Mouse (Mus musculus) left cerebral cortex, adult 2 months (tissue): ENCODE results near the gene Wfdc3. TPM values are rescaled to one million over a fixed set of nuclear protein-coding genes. Genes with fewer than 3 reads are reported as not detected.
A peak's percentile ranks its signal among the peaks of the same experiment; 100 is the strongest.

Source experiments
- DNase-seq, 2 experiments: peaks; one replicate each; pipeline ENCODE4 v3.0.0; 2021 to 2022; ENCODE audit warnings: low spot score in 2 of 2, mixed read lengths in 1 of 2; ENCODE audit errors: extremely low spot score in 1 of 2
- H3K27ac ChIP-seq: fragments of 200-600 bp; 2 replicates; pipeline ENCODE4 v1.8.1; 2022
- H3K4me3 ChIP-seq: fragments of 200-600 bp; 2 replicates; pipeline ENCODE4 v1.8.1; 2022
- CTCF ChIP-seq: fragments of 200-600 bp; IDR thresholded peaks from 2 replicates; pipeline ENCODE4 v1.8.1; 2022; ENCODE audit warnings: antibody characterized with exemption, mild to moderate bottlenecking, moderate library complexity
- intact Hi-C: fragments of 180-260 bp; cut with DNase I; formaldehyde crosslinking; loops from one replicate; pipeline ENCODE4 v1.15.1; 2025
- total RNA-seq, 2 experiments: library from RNA; stranded (reverse); gene quantifications; 2 replicates each; pipeline ENCODE4 v1.2.3; 2021

Wfdc3 gene
- total RNA-seq, 2 experiments from 2014 or later, result 1.4 to 1.6 TPM

- H3K27ac ChIP-seq, result no peak overlapping the region
- no peak overlapping the region for H3K4me3 ChIP-seq
- intact Hi-C loops, result no loop called here
- DNase-seq, result no peak
- TF ChIP-seq CTCF, result no peak
Observed at GRCm38 (mm10) chr2:164757841-164758240, 12.1 kb upstream of the Wfdc3 start.

- TF ChIP-seq CTCF, result no peak
- no peak overlapping the region for H3K4me3 ChIP-seq
- DNase-seq, result no peak
- H3K27ac ChIP-seq, result no peak overlapping the region
- intact Hi-C loops, result no loop called here
Observed at GRCm38 (mm10) chr2:164754800-164755199, 9.1 kb upstream of the Wfdc3 start.

- Histone ChIP-seq H3K27ac (no peak overlapping the region), H3K4me3 (no peak overlapping the region)
- TF ChIP-seq CTCF, result no peak
- intact Hi-C loops, result no loop called here
- no peak for DNase-seq
Observed at GRCm38 (mm10) chr2:164754105-164754504, 8.4 kb upstream of the Wfdc3 start.

GRCm38 (mm10) chr2:164752454-164752853, 6.7 kb upstream of the Wfdc3 start:
- no peak for DNase-seq
- TF ChIP-seq CTCF, result no peak
- H3K4me3 ChIP-seq, result no peak overlapping the region
- intact Hi-C loops, result no loop called here
- H3K27ac ChIP-seq, result no peak overlapping the region

- no peak for DNase-seq
- TF ChIP-seq CTCF, result no peak
- no peak overlapping the region for H3K27ac ChIP-seq
- intact Hi-C loops, result loop anchor here (10.0 kb wide), 1 partner anchor 264 kb away; the partner anchor contains the start of gene Dbndd2
- no peak overlapping the region for H3K4me3 ChIP-seq
Observed at GRCm38 (mm10) chr2:164748991-164749390, 3.3 kb upstream of the Wfdc3 start.

- DNase-seq, result no peak
- H3K27ac ChIP-seq, result no peak overlapping the region
- TF ChIP-seq CTCF, result no peak
- intact Hi-C loops, result loop anchor here (10.0 kb wide), 1 partner anchor 263 kb away; the partner anchor contains the start of gene Dbndd2
- no peak overlapping the region for H3K4me3 ChIP-seq
Observed at GRCm38 (mm10) chr2:164748191-164748590, 2.5 kb upstream of the Wfdc3 start.

- intact Hi-C loops, result loop anchor here (10.0 kb wide), 1 partner anchor 262 kb away; the partner anchor contains the start of gene Dbndd2
- no peak for DNase-seq
- Histone ChIP-seq H3K27ac (no peak overlapping the region; the same call in 1 of the 2 replicates), H3K4me3 (peak overlapping the region; percentile 87)
- no peak for TF ChIP-seq CTCF
Observed at GRCm38 (mm10) chr2:164746693-164747092, 962 bp upstream of the Wfdc3 start.

- H3K27ac ChIP-seq, result peak overlapping the region; percentile 80; the same call in 1 of the 2 replicates
- TF ChIP-seq CTCF, result no peak
Observed at GRCm38 (mm10) chr2:164744987-164745386, 744 bp downstream of the Wfdc3 start.

GRCm38 (mm10) chr2:164739876-164740275, 5.9 kb downstream of the Wfdc3 start:
- H3K4me3 ChIP-seq, result no peak overlapping the region
- no peak for DNase-seq
- H3K27ac ChIP-seq, result no peak overlapping the region
- TF ChIP-seq CTCF, result no peak
- intact Hi-C loops, result loop anchor here (10.0 kb wide), 1 partner anchor 255 kb away; the partner anchor contains the start of gene Dbndd2

More at GRCm38 (mm10) chr2:164744987-164745386, 744 bp downstream of the Wfdc3 start:
- H3K4me3 ChIP-seq, result peak overlapping the region; percentile 87
- DNase-seq, result no peak
- intact Hi-C loops, result loop anchor here (10.0 kb wide), 1 partner anchor 260 kb away; the partner anchor contains the start of gene Dbndd2

GRCm38 (mm10) chr2:164737377-164738090, 8.2 kb downstream of the Wfdc3 start:
- intact Hi-C loops, result no loop called here
- Histone ChIP-seq H3K4me3 (no peak overlapping the region), H3K27ac (no peak overlapping the region)
- no peak for DNase-seq
- TF ChIP-seq CTCF, result no peak

- intact Hi-C loops, result no loop called here
- TF ChIP-seq CTCF, result no peak
- H3K27ac ChIP-seq, result no peak overlapping the region
- H3K4me3 ChIP-seq, result no peak overlapping the region
- no peak for DNase-seq
Observed at GRCm38 (mm10) chr2:164735446-164735845, 10.3 kb downstream of the Wfdc3 start.

- no peak for DNase-seq
- H3K27ac ChIP-seq, result no peak overlapping the region
- TF ChIP-seq CTCF, result no peak
- no peak overlapping the region for H3K4me3 ChIP-seq
- intact Hi-C loops, result no loop called here
Observed at GRCm38 (mm10) chr2:164734839-164735238, 10.9 kb downstream of the Wfdc3 start.

GRCm38 (mm10) chr2:164733259-164733658, 12.5 kb downstream of the Wfdc3 start:
- Histone ChIP-seq H3K4me3 (no peak overlapping the region), H3K27ac (no peak overlapping the region)
- intact Hi-C loops, result no loop called here
- no peak for TF ChIP-seq CTCF
- DNase-seq, result no peak
